Mouse (Mus musculus) ES-E14 (cell line): ENCODE measurements around the gene Cyb5r3. TPM values are rescaled to one million over a fixed set of nuclear protein-coding genes. Genes with fewer than 3 reads are reported as not detected.

ENCODE experiments used
- DNase-seq: peaks from one replicate; pipeline ENCODE4 v3.0.0-alpha.2; 2013; ENCODE audit warnings: low read depth, low spot score
- H3K27ac ChIP-seq: 2 replicates; pipeline ENCODE4 v1.5.1; 2012; ENCODE audit warnings: low read depth, mild to moderate bottlenecking, low read length, moderate library complexity, mixed read lengths; ENCODE audit not compliant: poor library complexity, insufficient read depth, severe bottlenecking
- H3K36me3 ChIP-seq: 2 replicates; pipeline ENCODE4 v1.6.1; 2012; ENCODE audit warnings: mild to moderate bottlenecking, low read length, moderate library complexity, mixed read lengths; ENCODE audit not compliant: control insufficient read depth, poor library complexity, insufficient read depth, severe bottlenecking
- H3K4me1 ChIP-seq, 2 experiments: fragments of 150-350 bp in 1 of 2; sonication (generic) in 1 of 2; 2 replicates each; pipeline ENCODE4 v1.6.1; 2012; ENCODE audit warnings: low read length in 2 of 2, mild to moderate bottlenecking in 1 of 2, mixed read lengths in 1 of 2; ENCODE audit not compliant: control insufficient read depth in 2 of 2, insufficient read depth in 2 of 2, poor library complexity in 1 of 2
- H3K4me3 ChIP-seq, 2 experiments: fragments of 150-350 bp in 1 of 2; sonication (generic) in 1 of 2; 2 replicates each; pipeline ENCODE4 v1.5.1; 2012; ENCODE audit warnings: low read length in 2 of 2, low read depth in 1 of 2, mild to moderate bottlenecking in 1 of 2, mixed read lengths in 1 of 2; ENCODE audit not compliant: insufficient read depth in 1 of 2, poor library complexity in 1 of 2, severe bottlenecking in 1 of 2
- H3K9ac ChIP-seq: 2 replicates; pipeline ENCODE4 v1.6.1; 2012; ENCODE audit warnings: low read depth, mild to moderate bottlenecking, low read length, mixed read lengths; ENCODE audit not compliant: poor library complexity, insufficient read depth, severe bottlenecking
- H3K9me3 ChIP-seq: fragments of 150-350 bp; sonication (generic); 2 replicates; pipeline ENCODE4 v1.6.1; 2012; ENCODE audit warnings: low read depth, mild to moderate bottlenecking, low read length; ENCODE audit not compliant: control insufficient read depth, insufficient read depth
- CHD2 ChIP-seq: IDR thresholded peaks from 2 replicates; pipeline ENCODE4 v1.6.1; 2014; ENCODE audit warnings: mild to moderate bottlenecking, low read depth, low read length, inconsistent platforms
- HCFC1 ChIP-seq: IDR thresholded peaks from 2 replicates; pipeline ENCODE4 v1.6.1; 2012; ENCODE audit warnings: low read length, inconsistent platforms, borderline replicate concordance; ENCODE audit not compliant: insufficient read depth
- MAFK ChIP-seq: IDR thresholded peaks from 2 replicates; pipeline ENCODE4 v1.6.1; 2014; ENCODE audit warnings: mild to moderate bottlenecking, low read depth, low read length, inconsistent platforms; ENCODE audit not compliant: insufficient read depth
- ZC3H11A ChIP-seq: IDR thresholded peaks from 2 replicates; pipeline ENCODE4 v1.6.1; 2012; ENCODE audit warnings: low read depth, mild to moderate bottlenecking, inconsistent platforms, low read length, borderline replicate concordance
- ZNF384 ChIP-seq: IDR thresholded peaks from 2 replicates; pipeline ENCODE4 v1.6.1; 2012; ENCODE audit warnings: low read depth, low read length, inconsistent platforms
- in situ Hi-C, 2 experiments: fragments of 600-800 bp; cut with MboI; formaldehyde crosslinking; loops; one replicate each; pipeline ENCODE4 v1.15.1; 2025; ENCODE audit warnings: low sequenced_read_pairs in 2 of 2, inconsistent platforms in 1 of 2; ENCODE audit not compliant: unreplicated experiment in 2 of 2
- total RNA-seq: library from RNA; depleted of rRNA; stranded (reverse); fragments of 300-350 nt; gene quantifications from 2 replicates; pipeline ENCODE4 v1.2.3, GENCODE M21; 2012

The Cyb5r3 gene
- total RNA-seq, 1 experiment: 94.2 TPM

GRCm38 (mm10) chr15:83164971-83165471, 7.4 kb downstream of the Cyb5r3 start:
- in situ Hi-C loops: no loop called here
- H3K27ac ChIP-seq: no peak overlapping the region; the same call in 1 of the 2 replicates
- no peak for DNase-seq
- H3K9me3 ChIP-seq: no peaks in the 10 kb centered on the region
- TF ChIP-seq ZNF384 (no peak), CHD2 (no peak), MAFK (no peak), HCFC1 (no peak), ZC3H11A (no peak)
- peaks cover 15% of the 10 kb centered on the region; the same call in 1 of the 2 replicates for H3K36me3 ChIP-seq
- H3K4me1 ChIP-seq: peaks cover 7 to 26% of the 10 kb centered on the region in 2 experiments; a peak in 2 of 4 replicates
- H3K9ac ChIP-seq: 0 out of 2 replicates have a peak overlapping the region, but pooled peaks have one; percentile 3
- H3K4me3 ChIP-seq: no peak overlapping the region; a peak in 1 of 4 replicates

DNA sequence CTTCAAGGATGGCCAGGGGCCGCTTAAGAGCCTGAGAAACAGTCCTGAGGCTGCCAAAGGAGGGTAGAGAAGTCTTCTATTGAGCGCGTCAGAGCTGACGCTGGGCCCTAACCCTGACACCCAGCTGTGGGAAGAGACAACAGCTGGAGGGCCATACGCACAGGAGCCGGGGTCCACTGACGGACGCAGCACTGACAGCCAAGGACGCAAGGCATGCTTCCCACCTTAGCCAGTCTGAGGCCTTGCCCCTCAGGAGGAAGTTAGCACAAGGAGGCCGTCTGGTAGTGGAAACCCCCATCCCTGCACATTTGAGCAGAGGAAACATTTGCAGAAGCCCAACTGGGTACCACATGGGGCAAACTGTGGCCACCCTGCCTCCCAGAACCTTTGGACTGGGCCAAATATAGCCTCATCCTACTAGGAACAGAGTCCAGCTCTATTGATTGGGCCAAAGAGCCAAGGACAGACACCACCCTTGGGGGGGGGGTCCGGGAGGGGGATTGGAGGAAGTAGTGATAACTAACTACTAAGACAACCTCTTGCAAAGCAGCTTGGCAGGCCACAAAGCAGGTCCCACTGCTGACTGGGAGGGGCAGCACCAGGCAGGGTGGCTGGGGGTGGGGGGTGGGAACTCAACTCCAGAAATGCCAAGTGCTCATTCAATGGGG, 9.4 kb downstream of the Cyb5r3 start:
- no peak overlapping the region for H3K27ac ChIP-seq
- DNase-seq: no peak
- H3K9me3 ChIP-seq: no peaks in the 10 kb centered on the region
- H3K36me3 ChIP-seq: peaks cover 31% of the 10 kb centered on the region; the same call in 1 of the 2 replicates
- H3K4me1 ChIP-seq: peaks cover 7 to 32% of the 10 kb centered on the region in 2 experiments; a peak in 2 of 4 replicates
- H3K4me3 ChIP-seq: no peak overlapping the region
- H3K9ac ChIP-seq: no peak overlapping the region
- TF ChIP-seq ZNF384: no peak
- no peak for TF ChIP-seq MAFK
- no peak for TF ChIP-seq HCFC1
- no peak for TF ChIP-seq ZC3H11A
- no peak for TF ChIP-seq CHD2
- in situ Hi-C loops: no loop called here

DNA sequence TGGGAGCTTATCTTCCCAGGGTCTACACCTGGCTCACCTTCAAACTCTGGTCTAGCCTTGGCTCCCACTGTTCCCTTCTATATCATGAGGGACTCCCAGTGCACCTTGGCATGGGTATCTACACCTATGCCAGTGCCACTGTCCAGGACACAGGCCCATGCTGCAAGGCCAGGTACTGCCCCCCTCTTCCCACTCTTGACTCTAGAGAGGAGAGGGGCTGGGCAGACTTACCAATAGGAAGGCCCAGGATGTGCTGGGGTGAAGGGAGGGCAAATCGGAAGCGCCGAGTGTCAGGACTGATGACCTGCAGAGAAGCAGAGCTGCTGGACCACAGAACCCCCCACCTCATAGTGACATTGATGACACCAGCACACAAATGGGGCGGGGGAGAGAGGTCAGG, 10.4 kb downstream of the Cyb5r3 start:
- peaks cover 32% of the 10 kb centered on the region; the same call in 1 of the 2 replicates for H3K36me3 ChIP-seq
- in situ Hi-C loops: no loop called here

DNA sequence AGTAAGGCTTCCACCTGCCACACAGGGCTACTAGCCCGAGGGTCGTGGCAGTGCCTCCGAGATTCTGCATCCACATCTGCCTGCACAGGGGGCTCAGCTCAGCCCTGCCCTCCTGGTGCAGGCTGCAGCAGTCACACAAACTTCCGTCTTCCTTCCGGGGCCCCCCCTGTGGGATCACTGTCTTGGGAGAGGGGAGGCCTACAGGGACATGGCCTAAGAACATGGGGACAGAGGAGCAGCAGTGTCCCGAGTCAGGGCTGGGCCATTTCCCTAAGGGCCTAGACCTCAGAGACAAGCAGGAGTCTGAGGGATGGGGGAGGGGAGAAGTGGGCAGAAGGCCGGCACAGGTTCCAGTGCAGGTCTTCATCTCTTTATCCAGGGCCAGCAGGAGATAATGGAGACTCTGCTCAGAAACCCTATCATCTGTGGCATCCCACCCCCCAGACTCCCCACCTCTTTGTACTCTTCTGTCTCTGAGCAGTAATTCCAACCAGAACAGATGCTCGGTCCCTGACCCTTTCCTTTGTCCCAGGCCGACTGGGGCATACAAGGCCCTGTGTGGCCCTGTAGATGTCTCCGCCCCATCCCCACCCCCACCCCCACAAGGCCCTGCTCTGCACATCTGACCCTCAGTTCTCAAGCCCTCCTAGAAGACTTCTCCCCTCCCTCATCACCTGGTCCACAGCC, 11.2 kb downstream of the Cyb5r3 start:
- no peak for DNase-seq
- peaks cover 6 to 29% of the 10 kb centered on the region in 2 experiments; a peak in 2 of 4 replicates for H3K4me1 ChIP-seq
- H3K9me3 ChIP-seq: no peaks in the 10 kb centered on the region
- peak overlapping the region; percentile 45 for H3K9ac ChIP-seq
- peaks cover 36% of the 10 kb centered on the region; the same call in 1 of the 2 replicates for H3K36me3 ChIP-seq
- in situ Hi-C loops: no loop called here
- no peak overlapping the region for H3K27ac ChIP-seq
- H3K4me3 ChIP-seq: no peak overlapping the region
- TF ChIP-seq ZC3H11A (no peak), MAFK (no peak), ZNF384 (no peak), CHD2 (no peak), HCFC1 (no peak)

More for the DNA sequence above, 10.4 kb downstream of the Cyb5r3 start:
- no peak for DNase-seq
- no peak overlapping the region for H3K27ac ChIP-seq
- no peak for TF ChIP-seq MAFK
- TF ChIP-seq ZNF384: no peak
- TF ChIP-seq ZC3H11A: no peak
- TF ChIP-seq HCFC1: no peak
- no peak for TF ChIP-seq CHD2
- H3K9me3 ChIP-seq: no peaks in the 10 kb centered on the region
- H3K4me3 ChIP-seq: no peak overlapping the region
- no peak overlapping the region for H3K9ac ChIP-seq
- peaks cover 7 to 27% of the 10 kb centered on the region in 2 experiments; a peak in 2 of 4 replicates for H3K4me1 ChIP-seq
